Mouse (Mus musculus): Measurements from ENCODE around the gene Mrps21. TPM values are rescaled to one million over a fixed set of nuclear protein-coding genes. Genes with fewer than 3 reads are reported as not detected.
"Not testable (repeated sequence)": the region's sequence is repeated elsewhere in the genome, so short reads cannot be mapped to it uniquely, and the experiment has no call there.

Gene Mrps21
- polyA plus RNA-seq, 1 experiment, result 28.0 TPM

DNA sequence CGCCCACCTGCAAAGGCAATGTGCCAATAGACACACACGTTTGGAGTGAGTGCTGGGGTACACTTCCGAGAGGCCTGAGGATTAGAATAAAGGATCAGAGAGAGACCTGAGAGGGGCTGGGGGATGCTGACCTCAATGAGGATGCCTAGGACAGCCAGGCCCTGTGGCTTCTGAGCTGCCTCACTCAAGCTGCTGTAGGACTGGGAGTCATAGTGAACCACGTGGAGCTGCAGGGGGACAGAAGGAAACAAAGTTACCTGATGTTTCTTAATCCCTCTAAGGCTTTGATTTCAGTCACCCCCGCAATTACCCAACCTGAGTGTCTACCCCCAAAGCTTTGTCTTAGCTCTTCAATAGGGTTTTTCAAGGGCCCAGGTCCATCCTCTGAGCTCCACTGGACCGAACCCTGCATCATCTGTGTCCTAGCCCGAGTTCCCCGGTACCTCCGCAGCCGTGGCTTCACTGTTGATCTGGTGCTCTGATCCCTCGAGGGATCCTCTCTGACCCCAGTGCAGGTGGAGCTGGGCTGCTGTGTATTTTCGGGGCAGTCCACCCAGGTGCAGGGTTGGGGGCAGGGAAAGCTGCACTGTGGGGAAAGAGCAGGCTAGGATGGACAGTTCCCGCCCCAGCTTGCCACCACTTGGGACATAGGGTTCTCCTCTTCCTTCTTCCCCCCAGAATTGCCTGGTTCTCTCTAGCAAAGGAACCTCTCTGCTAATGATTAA, 28.6 kb upstream of the Mrps21 start:
- no peak for TF ChIP-seq CTCF (IDR thresholded peaks at IDR 0.05; ENCODE audit: extremely low read depth, insufficient read depth, insufficient read length, insufficient replicate concordance)
- TF ChIP-seq POLR2A (IDR thresholded peaks at IDR 0.05; ENCODE audit: low read depth, low read length), result no peak
- WGBS, result 66% methylated on average over 13 of the region's 13 CpGs

DNA sequence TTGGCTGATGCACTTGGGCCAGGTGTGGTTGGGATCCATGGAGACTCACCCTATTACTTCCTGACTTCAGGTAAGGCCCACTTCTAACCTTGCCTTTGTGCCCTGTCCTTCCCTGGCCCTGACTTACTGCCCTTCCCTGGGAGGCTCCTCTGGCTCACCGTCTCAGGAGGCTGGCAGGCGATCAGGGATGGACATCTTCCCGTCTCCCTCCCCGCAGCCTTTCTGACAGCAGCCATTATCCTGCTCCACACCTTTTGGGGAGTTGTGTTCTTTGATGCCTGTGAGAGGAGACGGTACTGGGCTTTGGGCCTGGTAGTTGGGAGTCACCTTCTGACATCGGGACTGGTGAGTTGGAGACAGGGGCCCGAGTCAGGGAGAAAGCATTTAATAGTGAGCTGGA, 24.2 kb upstream of the Mrps21 start:
- not testable (repeated sequence) for H3K36me3 ChIP-seq (ENCODE audit: control insufficient read depth, insufficient read depth, low read length); H3K4me3 ChIP-seq (ENCODE audit: extremely low read depth, insufficient read depth, insufficient read length); H3K27ac ChIP-seq (ENCODE audit: insufficient read depth, low read length); H3K27me3 ChIP-seq (ENCODE audit: control insufficient read depth, insufficient read depth, low read length); DNase-seq (ENCODE audit: low read depth in 1 of 2, low spot score in 2 of 2)
- peaks cover 14% of the 10 kb centered on the region; the same call in 1 of the 2 replicates for H3K4me1 ChIP-seq (ENCODE audit: control insufficient read depth, insufficient read depth, insufficient read length)
- 95% methylated on average over 7 of the region's 7 CpGs for WGBS

More for the DNA sequence above, 28.6 kb upstream of the Mrps21 start:
- H3K27me3 ChIP-seq (ENCODE audit: control insufficient read depth, insufficient read depth, low read length), result peaks cover 8% of the 10 kb centered on the region
- no peaks in the 10 kb centered on the region for H3K36me3 ChIP-seq (ENCODE audit: control insufficient read depth, insufficient read depth, low read length)
- no peak overlapping the region for H3K27ac ChIP-seq (ENCODE audit: insufficient read depth, low read length)
- H3K4me3 ChIP-seq (ENCODE audit: extremely low read depth, insufficient read depth, insufficient read length), result no peak overlapping the region
- DNase-seq (ENCODE audit: low read depth in 1 of 2, low spot score in 2 of 2), result no peak
- 0 out of 2 replicates have a peak, but pooled peaks cover 3% of the 10 kb centered on the region for H3K4me1 ChIP-seq (ENCODE audit: control insufficient read depth, insufficient read depth, insufficient read length)

DNA sequence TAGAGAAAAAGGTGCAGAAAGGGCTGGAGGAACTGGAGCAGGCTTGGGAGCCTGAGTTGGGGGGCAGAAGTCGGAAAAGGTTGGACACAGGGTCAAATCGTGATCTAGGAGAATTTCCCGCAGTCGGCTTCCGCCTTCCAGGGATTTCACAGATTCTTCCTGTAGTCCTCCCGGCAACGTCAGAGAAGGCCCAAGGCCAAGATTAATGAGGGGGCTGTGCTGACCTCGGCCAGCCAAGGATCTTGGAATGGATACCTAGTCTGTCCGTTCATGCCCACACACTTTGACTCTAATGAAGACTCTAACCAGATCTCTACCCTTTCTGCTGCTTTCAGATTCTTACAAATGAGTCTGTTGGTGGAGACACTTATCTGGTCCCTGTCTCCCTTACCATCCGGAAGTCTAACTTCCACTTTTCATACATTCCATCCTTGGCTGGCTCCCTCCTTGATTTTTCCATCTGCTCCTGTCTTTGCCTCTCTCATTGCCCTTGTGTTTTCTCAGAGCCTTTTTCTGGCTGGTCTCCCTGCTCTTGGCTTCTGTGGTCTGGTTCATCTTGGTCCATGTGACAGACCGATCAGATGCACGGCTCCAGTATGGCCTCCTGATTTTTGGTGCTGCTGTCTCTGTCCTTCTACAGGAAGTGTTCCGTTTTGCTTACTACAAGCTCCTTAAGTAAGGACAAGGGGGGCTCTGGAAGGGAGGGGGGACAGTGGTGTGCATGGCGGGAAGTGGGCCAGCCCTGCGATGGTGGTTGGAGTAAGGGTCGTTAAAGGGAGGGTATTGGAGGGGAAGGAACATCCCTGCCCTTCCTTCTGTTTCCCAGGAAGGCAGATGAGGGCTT, 23.2 kb upstream of the Mrps21 start:
- WGBS, result 7% methylated on average over 16 of the region's 16 CpGs
- DNase-seq (ENCODE audit: low read depth in 1 of 2, low spot score in 2 of 2), result peak in 1 of 2 experiments; percentile 11

DNA sequence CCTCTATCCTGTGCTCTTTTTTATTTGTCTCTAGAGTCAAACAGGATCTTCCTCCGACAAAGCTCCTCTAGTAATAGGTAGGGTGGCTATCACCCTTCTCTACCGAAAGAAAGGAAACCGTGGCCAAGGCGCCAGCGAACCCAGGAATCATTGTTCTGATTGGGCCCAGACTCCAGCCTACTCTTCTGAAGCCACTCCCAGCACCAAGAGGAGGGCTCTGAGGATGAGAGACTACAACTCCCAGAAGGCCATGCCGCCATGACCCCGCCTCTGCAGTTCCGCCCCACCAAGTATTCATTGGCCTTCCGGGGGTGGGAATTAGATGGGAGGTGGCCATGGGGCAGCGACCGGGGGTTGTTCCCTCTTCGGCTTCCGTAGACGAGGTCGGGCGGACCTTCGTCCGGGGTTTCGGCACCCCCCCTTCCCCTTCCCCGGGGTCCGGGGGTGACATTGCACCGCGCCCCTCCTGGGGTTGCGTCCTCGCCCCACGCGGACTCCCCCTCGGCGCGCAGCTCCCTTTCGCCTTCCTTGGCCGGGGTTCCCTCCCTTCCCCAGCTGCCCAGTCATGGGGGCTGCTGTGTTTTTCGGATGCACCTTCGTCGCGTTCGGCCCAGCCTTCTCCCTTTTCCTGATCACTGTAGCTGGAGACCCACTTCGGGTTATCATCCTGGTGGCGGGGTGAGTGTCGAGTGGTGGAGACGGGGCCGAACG, 22.4 kb upstream of the Mrps21 start, which contains the start of gene Aph1a:
Gene Aph1a, plus strand, starts transcription at position 364 of the 711 bp plus-strand sequence.
- H3K27me3 ChIP-seq (ENCODE audit: control insufficient read depth, insufficient read depth, low read length); H3K36me3 ChIP-seq (ENCODE audit: control insufficient read depth, insufficient read depth, low read length): not testable (repeated sequence)
- 1% methylated on average over 28 of the region's 43 CpGs for WGBS
- H3K27ac ChIP-seq (ENCODE audit: insufficient read depth, low read length), result peak within 1 kb of the TSS; percentile 71
- peak within 1 kb of the TSS; percentile 65 for H3K4me3 ChIP-seq (ENCODE audit: extremely low read depth, insufficient read depth, insufficient read length)
- peak; percentile 95 for DNase-seq (ENCODE audit: low read depth in 1 of 2, low spot score in 2 of 2)
- peaks cover 14% of the 10 kb centered on the region; the same call in 1 of the 2 replicates for H3K4me1 ChIP-seq (ENCODE audit: control insufficient read depth, insufficient read depth, insufficient read length)
- TF ChIP-seq POLR2A (IDR thresholded peaks at IDR 0.05; ENCODE audit: low read depth, low read length), result peak; percentile 24; the same call in 1 of the 2 replicates

More for the DNA sequence above, 23.2 kb upstream of the Mrps21 start:
- TF ChIP-seq CTCF (IDR thresholded peaks at IDR 0.05; ENCODE audit: extremely low read depth, insufficient read depth, insufficient read length, insufficient replicate concordance) (no peak), POLR2A (IDR thresholded peaks at IDR 0.05; ENCODE audit: low read depth, low read length) (no peak)
- peaks cover 14% of the 10 kb centered on the region; the same call in 1 of the 2 replicates for H3K4me1 ChIP-seq (ENCODE audit: control insufficient read depth, insufficient read depth, insufficient read length)
- no peaks in the 10 kb centered on the region for H3K27me3 ChIP-seq (ENCODE audit: control insufficient read depth, insufficient read depth, low read length)
- peak overlapping the region; percentile 65 for H3K4me3 ChIP-seq (ENCODE audit: extremely low read depth, insufficient read depth, insufficient read length)
- peak overlapping the region; percentile 68 for H3K27ac ChIP-seq (ENCODE audit: insufficient read depth, low read length)
- H3K36me3 ChIP-seq (ENCODE audit: control insufficient read depth, insufficient read depth, low read length), result no peaks in the 10 kb centered on the region

DNA sequence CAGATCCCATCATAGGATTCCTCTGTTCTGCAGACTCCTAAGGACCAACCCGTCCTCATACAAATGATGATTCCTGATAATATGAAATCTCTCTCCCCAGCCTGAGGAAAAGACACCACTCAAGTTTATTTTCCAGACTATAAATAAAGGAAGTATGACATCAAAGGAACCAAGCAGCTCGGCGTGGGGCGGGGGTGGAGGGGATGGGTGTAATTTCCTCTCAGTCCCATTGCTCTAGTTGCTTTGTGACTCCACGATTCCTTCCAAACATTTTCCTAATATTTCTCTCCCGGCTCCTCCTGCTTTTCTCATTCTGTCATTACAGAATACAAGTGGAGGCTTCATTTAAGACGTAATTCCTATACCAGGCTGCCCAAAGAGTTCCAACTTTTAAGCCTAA, 21.8 kb upstream of the Mrps21 start:
- WGBS, result 8% methylated on average over 7 of the region's 7 CpGs
- peak overlapping the region; percentile 71 for H3K27ac ChIP-seq (ENCODE audit: insufficient read depth, low read length)

DNA sequence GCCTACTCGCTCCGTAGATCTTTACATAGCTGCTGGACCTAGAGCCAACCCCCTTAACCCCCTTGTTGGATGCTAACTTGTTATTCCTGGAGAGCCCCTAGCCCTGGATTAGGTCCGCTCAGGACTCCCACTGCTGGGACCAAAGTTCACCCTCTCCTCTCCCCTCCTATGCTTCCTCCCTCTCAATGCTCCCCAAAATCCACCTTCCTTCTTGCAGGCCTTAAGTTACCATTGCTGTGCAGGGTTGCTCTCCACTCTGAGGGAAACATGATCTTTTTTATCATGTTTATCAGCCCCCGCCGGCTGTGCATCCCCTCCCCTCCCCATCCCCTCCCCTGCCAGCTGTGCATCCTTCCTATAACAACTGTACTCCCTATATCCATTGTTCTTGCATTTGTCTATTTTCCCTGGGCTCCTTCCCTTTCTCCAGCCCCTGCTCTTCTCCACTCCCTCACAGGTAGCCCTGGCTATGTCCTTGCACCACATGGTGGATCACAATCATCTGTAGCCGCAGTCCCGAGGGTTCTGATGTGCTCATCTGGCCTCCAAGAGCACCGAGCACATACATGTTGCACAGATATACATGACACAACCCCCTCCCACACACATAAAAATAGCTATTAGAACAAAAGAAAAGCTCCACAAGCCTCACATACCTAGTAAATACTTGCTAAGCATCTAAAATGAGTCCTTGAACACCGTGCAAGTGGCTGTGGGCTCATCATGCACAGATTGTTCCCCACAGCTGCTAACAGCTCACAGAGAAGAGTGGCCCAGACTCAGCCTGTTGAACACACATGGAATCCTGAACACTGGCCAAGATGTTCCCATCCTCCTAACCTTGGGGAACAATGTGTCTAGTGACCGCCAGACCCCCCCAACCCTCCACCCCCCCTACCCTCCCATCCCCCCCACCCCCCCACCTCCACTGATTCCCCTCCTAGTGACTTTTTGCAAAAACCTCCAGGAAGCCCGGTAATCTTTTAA, 21.0 kb upstream of the Mrps21 start:
- Histone ChIP-seq H3K27ac (ENCODE audit: insufficient read depth, low read length) (peak overlapping the region; percentile 88), H3K4me3 (ENCODE audit: extremely low read depth, insufficient read depth, insufficient read length) (peak overlapping the region; percentile 62; the same call in 1 of the 2 replicates), H3K36me3 (ENCODE audit: control insufficient read depth, insufficient read depth, low read length) (peaks cover 5% of the 10 kb centered on the region), H3K27me3 (ENCODE audit: control insufficient read depth, insufficient read depth, low read length) (no peaks in the 10 kb centered on the region), H3K4me1 (ENCODE audit: control insufficient read depth, insufficient read depth, insufficient read length) (peaks cover 14% of the 10 kb centered on the region; the same call in 1 of the 2 replicates)
- TF ChIP-seq POLR2A (IDR thresholded peaks at IDR 0.05; ENCODE audit: low read depth, low read length), result no peak
- TF ChIP-seq CTCF (IDR thresholded peaks at IDR 0.05; ENCODE audit: extremely low read depth, insufficient read depth, insufficient read length, insufficient replicate concordance), result no peak
- 33% methylated on average over 11 of the region's 11 CpGs for WGBS
- no peak for DNase-seq (ENCODE audit: low read depth in 1 of 2, low spot score in 2 of 2)

More for the DNA sequence above, 21.8 kb upstream of the Mrps21 start:
- H3K27me3 ChIP-seq (ENCODE audit: control insufficient read depth, insufficient read depth, low read length), result no peaks in the 10 kb centered on the region
- no peak for DNase-seq (ENCODE audit: low read depth in 1 of 2, low spot score in 2 of 2)
- 0 out of 2 replicates have a peak overlapping the region, but pooled peaks have one; percentile 32 for H3K4me3 ChIP-seq (ENCODE audit: extremely low read depth, insufficient read depth, insufficient read length)
- H3K4me1 ChIP-seq (ENCODE audit: control insufficient read depth, insufficient read depth, insufficient read length), result peaks cover 14% of the 10 kb centered on the region; the same call in 1 of the 2 replicates
- no peak for TF ChIP-seq POLR2A (IDR thresholded peaks at IDR 0.05; ENCODE audit: low read depth, low read length)
- H3K36me3 ChIP-seq (ENCODE audit: control insufficient read depth, insufficient read depth, low read length), result 0 out of 2 replicates have a peak, but pooled peaks cover 1% of the 10 kb centered on the region

Measured in spleen, adult 2 months (tissue).